Mouse (Mus musculus) liver, adult (tissue): ENCODE results near the gene H2afy2.

ENCODE experiments used
- GATA4 ChIP-seq: IDR thresholded peaks from 2 replicates; pipeline ENCODE4 v1.6.1; 2014; ENCODE audit warnings: mild to moderate bottlenecking, low read length; ENCODE audit not compliant: insufficient replicate concordance

The H2afy2 gene

GRCm38 (mm10) chr10:61750014-61750413, 33.9 kb downstream of the H2afy2 start:
- TF ChIP-seq GATA4 = no peak

- TF ChIP-seq GATA4 = no peak
Measured at GRCm38 (mm10) chr10:61747302-61747701, 36.6 kb downstream of the H2afy2 start.

- no peak for TF ChIP-seq GATA4
Measured at GRCm38 (mm10) chr10:61745133-61745532, 38.8 kb downstream of the H2afy2 start.

GRCm38 (mm10) chr10:61742336-61742735, 41.6 kb downstream of the H2afy2 start:
- TF ChIP-seq GATA4 = no peak

GRCm38 (mm10) chr10:61741873-61742272, 42.1 kb downstream of the H2afy2 start:
- TF ChIP-seq GATA4 = no peak

GRCm38 (mm10) chr10:61741306-61741705, 42.6 kb downstream of the H2afy2 start:
- no peak for TF ChIP-seq GATA4

- no peak for TF ChIP-seq GATA4
Measured at GRCm38 (mm10) chr10:61738126-61738525, 45.8 kb downstream of the H2afy2 start.

- TF ChIP-seq GATA4 = no peak
Measured at GRCm38 (mm10) chr10:61737537-61737936, 46.4 kb downstream of the H2afy2 start.

- no peak for TF ChIP-seq GATA4
Measured at GRCm38 (mm10) chr10:61736671-61737078, 47.3 kb downstream of the H2afy2 start.

- TF ChIP-seq GATA4 = no peak
Measured at GRCm38 (mm10) chr10:61734377-61734776, 49.6 kb downstream of the H2afy2 start.

GRCm38 (mm10) chr10:61730171-61730570, 53.8 kb downstream of the H2afy2 start:
- TF ChIP-seq GATA4 = no peak

- no peak for TF ChIP-seq GATA4
Measured at GRCm38 (mm10) chr10:61729181-61729580, 54.8 kb downstream of the H2afy2 start.

- TF ChIP-seq GATA4 = no peak
Measured at GRCm38 (mm10) chr10:61723271-61723670, 60.7 kb downstream of the H2afy2 start.

- TF ChIP-seq GATA4 = no peak
Measured at GRCm38 (mm10) chr10:61722215-61722614, 61.7 kb downstream of the H2afy2 start.

GRCm38 (mm10) chr10:61720331-61720730, 63.6 kb downstream of the H2afy2 start:
- no peak for TF ChIP-seq GATA4

GRCm38 (mm10) chr10:61717406-61718296, 66.3 kb downstream of the H2afy2 start:
- TF ChIP-seq GATA4 = no peak
